Mouse (Mus musculus) forebrain, embryonic 13.5 days (tissue): ENCODE results near the gene Cnot8. TPM values are rescaled to one million over a fixed set of nuclear protein-coding genes. Genes with fewer than 3 reads are reported as not detected.
"Not testable (repeated sequence)": the region's sequence is repeated elsewhere in the genome, so short reads cannot be mapped to it uniquely, and the experiment has no call there.

Experiments used
- ATAC-seq: fragments of 200-750 bp; cut with Nextera tagmentation; 2 replicates; pipeline ENCODE4 v1.8.0; 2017
- H3K27ac ChIP-seq: fragments of 300-500 bp; sonication (generic); 2 replicates; pipeline ENCODE4 v1.5.1; 2015; ENCODE audit warnings: inconsistent platforms, mild to moderate bottlenecking, moderate library complexity
- H3K27me3 ChIP-seq: fragments of 300-500 bp; sonication (generic); 2 replicates; pipeline ENCODE4 v1.6.1; 2015; ENCODE audit warnings: mild to moderate bottlenecking, inconsistent platforms
- H3K36me3 ChIP-seq: fragments of 300-500 bp; sonication (generic); 2 replicates; pipeline ENCODE4 v1.6.1; 2015; ENCODE audit warnings: mild to moderate bottlenecking, inconsistent platforms; ENCODE audit not compliant: poor library complexity, severe bottlenecking
- H3K4me1 ChIP-seq: fragments of 300-500 bp; sonication (generic); 2 replicates; pipeline ENCODE4 v1.6.1; 2015; ENCODE audit warnings: inconsistent platforms
- H3K4me2 ChIP-seq: fragments of 300-500 bp; sonication (generic); 2 replicates; pipeline ENCODE4 v1.6.1; 2015; ENCODE audit warnings: inconsistent platforms, mild to moderate bottlenecking, moderate library complexity
- H3K4me3 ChIP-seq: fragments of 300-500 bp; sonication (generic); 2 replicates; pipeline ENCODE4 v1.5.1; 2015; ENCODE audit warnings: mild to moderate bottlenecking, inconsistent platforms
- H3K9ac ChIP-seq: fragments of 300-500 bp; sonication (generic); 2 replicates; pipeline ENCODE4 v1.6.1; 2015; ENCODE audit warnings: mild to moderate bottlenecking, inconsistent platforms
- H3K9me3 ChIP-seq: fragments of 300-500 bp; sonication (generic); replicated peaks from 2 replicates; pipeline ENCODE4 v1.6.1; 2016; ENCODE audit warnings: inconsistent platforms
- WGBS: fragments of 180-500 bp; shearing (Covaris S2); methylation state at CpG from one replicate; pipeline ENCODE4 v1.1.7; 2015; 5-methylcytosine and 5-hydroxymethylcytosine counted together
- polyA plus RNA-seq: library from polyadenylated mRNA; unstranded; fragments of >200 nt; fragmentation: Nextera tagmentation; extraction: Ambion mirVana; gene quantifications from 2 replicates; pipeline ENCODE4 v1.2.1, GENCODE M21; 2015

The Cnot8 gene
- polyA plus RNA-seq, result 124 and 129 TPM in 2 replicates

DNA sequence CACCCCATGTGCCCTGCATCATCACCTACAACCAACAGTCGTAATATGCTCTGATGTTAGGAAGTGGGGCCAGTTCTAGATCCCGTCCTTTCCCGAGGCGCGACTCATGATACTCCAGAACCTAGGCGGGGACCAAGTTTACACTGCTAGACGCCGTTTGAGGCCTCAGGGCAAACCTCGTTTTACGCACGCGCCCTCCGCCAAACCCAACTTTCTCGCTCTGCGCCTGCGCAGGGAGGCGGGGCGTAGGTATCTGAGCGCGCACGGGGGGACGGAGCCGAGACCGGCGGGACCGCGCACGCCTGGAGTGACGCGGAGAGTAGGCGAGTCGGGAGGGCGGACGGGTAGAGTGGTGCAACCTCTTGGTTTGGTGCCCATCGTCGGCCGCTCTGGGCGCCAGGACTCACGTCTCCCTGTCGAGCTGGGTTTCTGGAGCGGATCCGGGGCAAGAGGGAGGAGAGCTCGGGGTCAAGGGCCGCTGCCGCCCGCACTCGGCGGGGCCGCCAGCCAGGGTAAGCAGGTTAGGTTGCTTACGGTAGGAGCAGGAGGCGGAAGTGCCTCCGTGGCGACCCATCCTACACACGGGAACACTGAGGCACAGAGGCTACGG is at the start of gene Cnot8:
Gene Cnot8, plus strand, starts transcription at position 457 of the 610 bp plus-strand sequence.
- peaks cover 2% of the 10 kb centered on the region for H3K27me3 ChIP-seq
- peak within 1 kb of the TSS; percentile 93 for H3K9ac ChIP-seq
- ATAC-seq, result peak; percentile 98
- H3K9me3 ChIP-seq, result no peaks in the 10 kb centered on the region
- no peaks in the 10 kb centered on the region for H3K36me3 ChIP-seq
- peak within 1 kb of the TSS; percentile 77 for H3K4me2 ChIP-seq
- peak within 1 kb of the TSS; percentile 86 for H3K27ac ChIP-seq
- peak within 1 kb of the TSS; percentile 98 for H3K4me3 ChIP-seq
- peaks cover 38% of the 10 kb centered on the region for H3K4me1 ChIP-seq
- under 1% methylated on average over 55 of the region's 55 CpGs for WGBS

DNA sequence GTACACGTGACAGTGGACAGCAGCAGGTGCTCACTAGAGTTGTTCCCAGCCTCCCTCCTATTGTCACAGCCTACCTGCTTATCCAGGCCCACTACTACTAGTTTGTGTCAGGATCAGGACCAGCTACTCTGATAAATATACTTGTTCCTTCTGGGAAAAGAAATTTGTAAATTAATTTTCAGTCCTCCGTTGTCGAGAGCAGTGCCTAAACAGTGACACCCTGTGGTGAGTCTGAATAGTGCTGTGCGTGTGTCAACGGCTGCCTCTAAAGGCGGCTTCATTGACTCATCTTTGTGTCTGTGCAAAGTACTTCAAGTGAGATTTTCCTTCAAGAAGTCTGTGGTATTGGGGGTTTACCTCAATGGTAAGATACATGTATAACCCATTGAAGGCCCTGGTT is 46.5 kb upstream of the Cnot8 start:
- Histone ChIP-seq H3K27me3 (no peaks in the 10 kb centered on the region), H3K27ac (no peak overlapping the region), H3K4me2 (no peak overlapping the region), H3K9me3 (no peaks in the 10 kb centered on the region), H3K9ac (no peak overlapping the region), H3K4me3 (no peak overlapping the region), H3K4me1 (no peaks in the 10 kb centered on the region), H3K36me3 (peaks cover 89% of the 10 kb centered on the region)
- no peak for ATAC-seq
- 46% methylated on average over 6 of the region's 6 CpGs for WGBS

DNA sequence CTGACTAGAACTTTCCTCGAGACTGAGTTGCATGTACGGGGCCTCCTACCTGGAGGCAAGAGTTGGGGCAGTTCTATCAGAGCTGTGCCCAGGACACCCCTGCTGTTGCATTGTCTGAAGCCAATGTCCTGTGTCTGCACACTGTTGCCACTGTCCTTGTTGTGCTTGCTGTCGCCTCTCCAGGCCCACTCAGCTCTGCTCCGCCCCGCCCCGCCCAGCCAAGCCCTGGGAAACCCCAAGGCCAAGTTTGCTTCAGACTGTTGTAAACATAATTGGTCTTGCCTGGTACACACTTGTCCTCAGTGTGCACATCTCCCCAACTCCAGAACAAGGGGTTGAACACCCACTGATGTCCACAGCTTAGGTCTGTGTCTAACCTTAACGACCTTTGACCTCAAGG is 44.2 kb upstream of the Cnot8 start:
- not testable (repeated sequence) for H3K4me3 ChIP-seq, H3K27ac ChIP-seq, ATAC-seq, H3K9ac ChIP-seq, H3K4me1 ChIP-seq, H3K4me2 ChIP-seq, H3K9me3 ChIP-seq, H3K27me3 ChIP-seq
- WGBS, result 90% methylated on average over 7 of the region's 7 CpGs
- H3K36me3 ChIP-seq, result peaks cover 81% of the 10 kb centered on the region

DNA sequence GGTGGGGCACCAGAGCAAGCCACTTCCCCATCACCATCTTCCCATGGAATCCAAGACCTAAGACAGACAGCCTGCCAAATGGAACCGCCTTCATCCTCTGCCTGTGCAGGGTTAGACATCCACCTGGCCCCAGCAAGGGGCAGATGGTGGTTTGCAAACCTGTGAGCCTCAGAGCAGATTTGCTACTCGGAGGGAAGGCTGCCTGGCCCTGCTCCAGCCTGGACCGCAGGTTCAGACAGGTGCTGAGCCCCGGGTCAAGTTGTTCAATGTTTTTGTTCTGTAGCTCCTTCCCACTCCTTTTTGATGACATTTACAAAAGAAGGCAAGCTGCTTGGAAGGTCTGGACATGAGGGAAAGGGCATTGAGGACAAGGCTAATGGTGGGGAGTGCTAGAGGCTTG is 42.7 kb upstream of the Cnot8 start:
- H3K36me3 ChIP-seq, result peaks cover 66% of the 10 kb centered on the region
- ATAC-seq, H3K4me2 ChIP-seq, H3K4me3 ChIP-seq, H3K9ac ChIP-seq, H3K27ac ChIP-seq, H3K27me3 ChIP-seq, H3K9me3 ChIP-seq, H3K4me1 ChIP-seq: not testable (repeated sequence)
- WGBS, result 90% methylated on average over 3 of the region's 4 CpGs

DNA sequence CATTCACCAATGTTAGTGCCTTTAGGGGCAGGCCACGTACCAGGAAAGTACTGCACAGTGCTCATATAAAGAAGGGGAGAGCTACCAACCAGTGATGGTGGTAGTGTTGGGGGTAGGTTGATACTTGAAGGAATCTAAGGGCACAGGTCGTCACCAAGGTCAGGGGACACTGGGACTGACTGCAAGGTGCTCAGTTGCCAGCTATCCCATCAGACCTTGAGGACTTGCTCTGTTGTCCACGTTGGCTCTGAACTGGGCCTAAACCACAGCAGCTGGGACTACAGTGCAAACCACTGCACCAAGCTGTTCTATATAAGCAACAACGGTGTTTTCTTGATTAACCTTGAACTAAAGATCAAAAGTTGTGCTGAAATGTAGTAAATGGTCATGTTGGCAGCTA is 41.4 kb upstream of the Cnot8 start:
- peaks cover 55% of the 10 kb centered on the region for H3K36me3 ChIP-seq
- H3K27me3 ChIP-seq, result no peaks in the 10 kb centered on the region
- 84% methylated on average over 4 of the region's 4 CpGs for WGBS
- no peak for ATAC-seq
- no peak overlapping the region for H3K4me3 ChIP-seq
- no peak overlapping the region for H3K9ac ChIP-seq
- no peak overlapping the region for H3K27ac ChIP-seq
- no peaks in the 10 kb centered on the region for H3K9me3 ChIP-seq
- H3K4me2 ChIP-seq, result no peak overlapping the region
- H3K4me1 ChIP-seq, result no peaks in the 10 kb centered on the region

DNA sequence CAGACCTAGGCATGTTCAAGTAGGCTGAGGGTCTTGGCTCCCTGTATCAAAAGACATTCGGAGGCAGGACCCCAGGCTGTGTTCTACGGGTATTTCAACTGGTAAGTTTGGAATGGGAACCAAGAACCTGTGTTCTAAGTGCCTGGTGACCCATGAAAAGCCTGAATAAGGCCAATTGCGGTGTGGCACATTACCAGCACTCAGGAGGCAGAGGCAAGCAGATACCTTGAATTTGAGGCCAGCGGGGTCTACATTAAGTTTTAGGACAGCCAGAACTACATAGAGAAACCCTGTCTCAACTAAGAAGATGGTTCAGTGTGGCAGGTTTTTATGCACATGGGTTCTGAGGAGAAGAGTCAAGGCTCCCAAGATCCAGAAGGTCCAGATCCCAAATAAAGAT is 38.9 kb upstream of the Cnot8 start:
- Histone ChIP-seq H3K27me3 (no peaks in the 10 kb centered on the region), H3K9ac (no peak overlapping the region), H3K4me1 (no peaks in the 10 kb centered on the region), H3K4me2 (no peak overlapping the region), H3K27ac (no peak overlapping the region), H3K9me3 (no peaks in the 10 kb centered on the region), H3K36me3 (peaks cover 34% of the 10 kb centered on the region), H3K4me3 (no peak overlapping the region)
- ATAC-seq, result no peak
- 88% methylated on average over 4 of the region's 4 CpGs for WGBS

DNA sequence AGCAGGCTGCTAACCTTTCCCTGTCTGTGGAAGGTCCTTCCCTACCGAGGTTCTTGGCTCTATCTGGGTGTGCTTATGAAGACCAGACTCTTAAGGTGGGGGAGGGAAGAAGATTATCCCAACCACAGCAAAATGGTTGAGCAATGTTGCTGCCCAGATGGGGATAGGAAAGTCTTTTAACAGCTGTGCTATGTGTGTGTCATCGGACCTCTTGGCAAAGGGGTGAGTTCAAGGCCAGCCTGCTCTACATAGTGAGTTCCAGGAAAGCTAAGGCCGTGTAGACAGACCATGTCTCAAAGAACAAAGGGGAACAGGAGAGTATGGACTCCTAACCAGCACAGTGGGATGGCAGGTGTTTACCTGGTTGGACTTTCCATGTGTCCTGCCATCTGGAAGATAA is 31.0 kb upstream of the Cnot8 start:
- H3K9me3 ChIP-seq, result no peaks in the 10 kb centered on the region
- 87% methylated on average over 3 of the region's 3 CpGs for WGBS
- ATAC-seq, result no peak
- H3K4me3 ChIP-seq, result no peak overlapping the region
- no peak overlapping the region for H3K4me2 ChIP-seq
- H3K27me3 ChIP-seq, result no peaks in the 10 kb centered on the region
- no peaks in the 10 kb centered on the region for H3K4me1 ChIP-seq
- H3K27ac ChIP-seq, result no peak overlapping the region
- H3K36me3 ChIP-seq, result no peaks in the 10 kb centered on the region
- H3K9ac ChIP-seq, result no peak overlapping the region

DNA sequence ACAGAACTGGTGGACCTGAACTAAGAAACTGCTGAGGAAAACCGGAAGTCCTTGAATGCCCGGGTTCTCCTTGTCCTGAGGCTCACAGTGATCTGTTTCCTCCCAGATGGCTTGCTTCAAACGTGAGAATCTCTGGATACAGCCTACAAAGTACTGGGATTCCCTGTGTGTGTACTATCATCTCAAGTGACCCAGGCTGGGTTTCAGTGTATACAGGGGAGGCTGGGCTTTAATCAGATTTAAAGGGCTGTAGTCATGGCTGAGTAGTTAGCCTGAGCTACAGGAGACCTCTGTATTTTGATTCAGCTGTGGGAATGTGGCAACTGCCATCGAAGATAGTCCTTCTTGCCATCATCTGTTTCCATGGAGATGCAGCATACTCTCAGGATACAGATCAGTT is 26.7 kb upstream of the Cnot8 start:
- no peaks in the 10 kb centered on the region for H3K36me3 ChIP-seq
- no peak for ATAC-seq
- no peak overlapping the region for H3K9ac ChIP-seq
- no peak overlapping the region for H3K4me2 ChIP-seq
- no peak overlapping the region for H3K27ac ChIP-seq
- H3K27me3 ChIP-seq, result no peaks in the 10 kb centered on the region
- 77% methylated on average over 4 of the region's 4 CpGs for WGBS
- H3K4me3 ChIP-seq, result no peak overlapping the region
- H3K4me1 ChIP-seq, result no peaks in the 10 kb centered on the region
- H3K9me3 ChIP-seq, result no peaks in the 10 kb centered on the region

DNA sequence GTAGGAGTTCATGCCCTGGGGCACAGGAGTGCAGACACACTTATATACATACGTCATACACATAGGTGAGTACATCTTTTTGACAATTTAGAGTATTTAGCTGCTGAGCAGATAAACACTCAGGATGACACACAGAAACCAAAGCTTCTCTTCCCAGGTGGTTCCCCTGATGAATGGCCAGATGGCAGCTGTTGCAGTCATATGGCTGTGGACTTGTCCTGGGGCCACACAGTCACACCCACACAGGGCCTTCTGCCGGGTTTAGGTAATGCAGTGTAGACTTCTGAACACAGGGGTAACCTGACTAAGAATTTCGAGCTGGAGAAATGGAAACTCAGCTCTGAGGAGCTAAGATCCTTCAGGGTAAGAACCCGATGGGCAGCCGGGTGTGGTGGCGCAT is 22.2 kb upstream of the Cnot8 start:
- no peak overlapping the region for H3K9ac ChIP-seq
- no peaks in the 10 kb centered on the region for H3K27me3 ChIP-seq
- no peak overlapping the region for H3K4me3 ChIP-seq
- H3K4me2 ChIP-seq, result no peak overlapping the region
- no peaks in the 10 kb centered on the region for H3K4me1 ChIP-seq
- ATAC-seq, result no peak
- no peaks in the 10 kb centered on the region for H3K9me3 ChIP-seq
- no peaks in the 10 kb centered on the region for H3K36me3 ChIP-seq
- no peak overlapping the region for H3K27ac ChIP-seq
- WGBS, result 89% methylated on average over 6 of the region's 6 CpGs

DNA sequence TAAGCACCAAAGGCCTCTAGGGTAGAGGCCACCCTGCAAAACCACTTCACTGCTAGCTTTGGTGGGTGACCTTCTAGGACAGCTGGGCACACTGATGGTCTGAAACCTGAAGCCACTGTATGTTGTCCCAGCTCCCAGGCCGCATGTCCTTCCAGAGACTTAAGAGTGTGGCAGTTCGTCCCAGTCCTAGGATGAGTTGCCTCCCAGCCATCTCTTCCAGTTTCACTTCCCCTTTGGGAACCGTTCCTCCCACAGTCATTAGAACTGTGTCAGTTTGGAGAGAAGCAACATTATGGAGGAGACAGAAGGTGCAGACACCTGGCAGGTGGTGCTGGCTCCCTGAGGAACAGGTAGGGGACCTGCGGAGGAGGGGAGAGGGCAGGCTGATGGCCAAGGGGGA is 11.4 kb upstream of the Cnot8 start:
- Histone ChIP-seq H3K27ac (no peak overlapping the region), H3K4me2 (no peak overlapping the region), H3K4me3 (no peak overlapping the region), H3K9ac (no peak overlapping the region), H3K27me3 (peaks cover 21% of the 10 kb centered on the region), H3K9me3 (no peaks in the 10 kb centered on the region), H3K4me1 (peaks cover 2% of the 10 kb centered on the region), H3K36me3 (no peaks in the 10 kb centered on the region)
- 75% methylated on average over 4 of the region's 4 CpGs for WGBS
- ATAC-seq, result no peak

DNA sequence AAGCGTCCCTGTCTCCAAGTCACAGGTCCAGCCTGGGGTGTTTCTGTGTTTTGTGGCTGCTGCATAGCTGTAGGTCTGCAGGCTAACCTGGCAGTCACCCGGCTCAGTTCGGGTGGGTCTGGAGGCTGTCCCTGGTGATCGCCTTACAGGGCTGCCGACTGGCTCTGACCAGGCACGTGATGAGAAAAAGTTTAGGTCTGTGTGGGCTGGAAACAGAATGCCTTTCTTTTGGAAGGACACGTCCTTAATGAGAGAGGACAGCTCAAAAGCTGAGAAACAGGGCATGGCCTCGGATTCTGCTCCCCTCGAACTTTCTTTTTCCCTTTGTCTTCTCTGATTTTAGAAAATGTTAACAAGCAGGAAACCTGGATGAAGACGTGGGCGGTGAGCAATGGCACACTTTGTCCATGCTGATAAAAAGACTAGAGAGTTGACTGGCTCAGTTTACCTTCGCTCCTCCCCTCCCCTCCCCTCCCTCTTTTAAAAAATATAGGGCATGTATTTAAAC is 10.9 kb upstream of the Cnot8 start, which contains the start of gene Gm12248:
Gene Gm12248, minus strand, starts transcription at position 114 of the 508 bp plus-strand sequence.
- Histone ChIP-seq H3K27me3 (peaks cover 26% of the 10 kb centered on the region), H3K4me1 (peaks cover 7% of the 10 kb centered on the region), H3K36me3 (no peaks in the 10 kb centered on the region), H3K9me3 (no peaks in the 10 kb centered on the region), H3K27ac (no peak within 1 kb of the TSS), H3K9ac (no peak within 1 kb of the TSS), H3K4me3 (no peak within 1 kb of the TSS), H3K4me2 (no peak within 1 kb of the TSS)
- no peak for ATAC-seq
- 19% methylated on average over 12 of the region's 12 CpGs for WGBS

DNA sequence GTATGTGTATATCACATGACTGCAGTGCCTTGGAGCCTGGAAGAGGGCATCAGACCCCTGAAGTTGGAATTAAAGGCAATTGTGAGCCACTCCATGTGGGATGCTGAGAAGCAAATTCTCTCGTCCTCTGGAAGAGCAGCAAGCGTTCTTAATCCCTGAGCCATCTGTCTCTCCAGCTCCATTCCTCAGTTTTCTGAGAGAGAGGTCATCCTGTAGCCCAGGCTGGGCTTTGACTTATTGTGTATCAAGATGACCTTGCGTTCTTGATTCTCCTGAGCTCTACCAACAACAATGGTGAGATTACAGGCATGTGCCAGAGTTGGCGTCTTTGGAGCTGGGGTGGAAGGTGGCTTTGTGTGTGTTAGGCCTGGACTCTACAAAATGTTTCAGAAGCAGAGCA is 9.2 kb upstream of the Cnot8 start:
- peaks cover 36% of the 10 kb centered on the region for H3K27me3 ChIP-seq
- 42% methylated on average over 4 of the region's 4 CpGs for WGBS
- no peak overlapping the region for H3K4me3 ChIP-seq
- H3K9ac ChIP-seq, result no peak overlapping the region
- no peak for ATAC-seq
- no peak overlapping the region for H3K4me2 ChIP-seq
- no peak overlapping the region for H3K27ac ChIP-seq
- no peaks in the 10 kb centered on the region for H3K9me3 ChIP-seq
- H3K36me3 ChIP-seq, result no peaks in the 10 kb centered on the region
- H3K4me1 ChIP-seq, result peaks cover 8% of the 10 kb centered on the region

DNA sequence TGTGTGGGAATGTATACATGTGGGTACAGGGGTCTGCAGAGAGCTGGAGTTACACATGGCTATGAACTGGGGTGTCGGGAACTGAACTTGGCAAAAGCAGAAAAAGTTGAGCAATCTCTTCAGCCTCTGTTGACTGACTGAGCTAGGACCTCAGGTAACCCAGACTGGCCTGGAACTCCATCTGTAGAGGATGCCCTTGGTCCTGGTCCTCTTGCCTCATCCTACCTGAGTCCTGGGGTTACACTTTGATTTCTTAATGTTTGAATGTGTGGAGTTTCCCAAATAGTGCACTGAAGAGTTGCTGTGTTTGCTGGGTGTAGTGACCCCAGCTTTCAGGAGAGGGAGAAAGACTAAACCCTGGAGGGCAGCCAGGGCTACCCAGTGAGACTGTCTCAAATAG is 8.4 kb upstream of the Cnot8 start:
- H3K27ac ChIP-seq, result no peak overlapping the region
- H3K9ac ChIP-seq, result no peak overlapping the region
- H3K27me3 ChIP-seq, result peaks cover 36% of the 10 kb centered on the region

More for the DNA sequence above, 8.4 kb upstream of the Cnot8 start:
- H3K4me2 ChIP-seq, result no peak overlapping the region
- ATAC-seq, result no peak
- 93% methylated on average over 1 of the region's 1 CpGs for WGBS
- no peaks in the 10 kb centered on the region for H3K9me3 ChIP-seq
- H3K36me3 ChIP-seq, result no peaks in the 10 kb centered on the region
- peaks cover 8% of the 10 kb centered on the region for H3K4me1 ChIP-seq
- H3K4me3 ChIP-seq, result no peak overlapping the region
